Mouse (Mus musculus) midbrain, embryonic 16.5 days (tissue): ENCODE measurements around the gene Igf1r. TPM values are rescaled to one million over a fixed set of nuclear protein-coding genes. Genes with fewer than 3 reads are reported as not detected.

ENCODE experiments used
- ATAC-seq: fragments of 200-750 bp; cut with Nextera tagmentation; 2 replicates; pipeline ENCODE4 v1.8.0; 2017; ENCODE audit warnings: moderate TSS enrichment
- H3K27ac ChIP-seq: fragments of 300-500 bp; sonication (generic); 2 replicates; pipeline ENCODE4 v1.5.1; 2014; ENCODE audit warnings: mild to moderate bottlenecking, low read length, mixed read lengths
- H3K27me3 ChIP-seq: fragments of 300-500 bp; sonication (generic); 2 replicates; pipeline ENCODE4 v1.6.1; 2014; ENCODE audit warnings: low read depth, low read length, mixed read lengths; ENCODE audit not compliant: control insufficient read depth, insufficient read depth
- H3K36me3 ChIP-seq: fragments of 300-500 bp; sonication (generic); 2 replicates; pipeline ENCODE4 v1.6.1; 2014; ENCODE audit warnings: mild to moderate bottlenecking, low read length, moderate library complexity, mixed read lengths; ENCODE audit not compliant: control insufficient read depth, insufficient read depth
- H3K4me1 ChIP-seq: fragments of 300-500 bp; sonication (generic); 2 replicates; pipeline ENCODE4 v1.6.1; 2014; ENCODE audit warnings: mild to moderate bottlenecking, low read length, mixed read lengths; ENCODE audit not compliant: control insufficient read depth, insufficient read depth
- H3K4me2 ChIP-seq: fragments of 300-500 bp; sonication (generic); 2 replicates; pipeline ENCODE4 v1.6.1; 2014; ENCODE audit warnings: mild to moderate bottlenecking, low read length, mixed read lengths
- H3K4me3 ChIP-seq: fragments of 300-500 bp; sonication (generic); 2 replicates; pipeline ENCODE4 v1.5.1; 2014; ENCODE audit warnings: low read depth, mild to moderate bottlenecking, low read length, moderate library complexity, mixed read lengths
- H3K9ac ChIP-seq: fragments of 300-500 bp; sonication (generic); 2 replicates; pipeline ENCODE4 v1.6.1; 2014; ENCODE audit warnings: low read depth, low read length, mixed read lengths
- H3K9me3 ChIP-seq: fragments of 300-500 bp; sonication (generic); replicated peaks from 2 replicates; pipeline ENCODE4 v1.6.1; 2014; ENCODE audit warnings: mild to moderate bottlenecking, low read length, mixed read lengths; ENCODE audit not compliant: control insufficient read depth, poor library complexity, severe bottlenecking
- WGBS: fragments of 180-500 bp; shearing (Covaris S2); extraction: QIAGEN DNeasy Blood & Tissue Kit; methylation state at CpG from one replicate; pipeline ENCODE4 v1.1.7; 2014; 5-methylcytosine and 5-hydroxymethylcytosine counted together
- polyA plus RNA-seq: library from polyadenylated mRNA; unstranded; fragments of >200 nt; fragmentation: Nextera tagmentation; extraction: Ambion mirVana; gene quantifications from 2 replicates; pipeline ENCODE4 v1.2.1, GENCODE M21; 2015

Igf1r gene
- polyA plus RNA-seq, 1 experiment from 2014 or later, result 21.5 TPM

GRCm38 (mm10) chr7:67969076-67969475 is 16.4 kb downstream of the Igf1r start:
- Histone ChIP-seq H3K9me3 (no peaks in the 10 kb centered on the region), H3K27me3 (no peaks in the 10 kb centered on the region), H3K36me3 (no peaks in the 10 kb centered on the region), H3K4me2 (no peak overlapping the region), H3K4me1 (peaks cover 19% of the 10 kb centered on the region), H3K27ac (no peak overlapping the region), H3K4me3 (no peak overlapping the region), H3K9ac (no peak overlapping the region)
- 83% methylated on average over 9 of the region's 9 CpGs for WGBS
- no peak for ATAC-seq

- Histone ChIP-seq H3K27ac (no peak overlapping the region), H3K4me3 (no peak overlapping the region), H3K9ac (no peak overlapping the region), H3K4me2 (0 out of 2 replicates have a peak overlapping the region, but pooled peaks have one; percentile 3), H3K9me3 (no peaks in the 10 kb centered on the region), H3K36me3 (no peaks in the 10 kb centered on the region), H3K27me3 (no peaks in the 10 kb centered on the region), H3K4me1 (peaks cover 20% of the 10 kb centered on the region)
- 17% methylated on average over 15 of the region's 15 CpGs for WGBS
- ATAC-seq, result no peak
Observed at GRCm38 (mm10) chr7:67973180-67974014, 20.8 kb downstream of the Igf1r start.

GRCm38 (mm10) chr7:67981956-67982355 is 29.3 kb downstream of the Igf1r start:
- H3K27ac ChIP-seq, result no peak overlapping the region
- WGBS, result 65% methylated on average over 3 of the region's 3 CpGs
- no peaks in the 10 kb centered on the region for H3K27me3 ChIP-seq
- H3K4me1 ChIP-seq, result peaks cover 25% of the 10 kb centered on the region
- no peak for ATAC-seq
- no peaks in the 10 kb centered on the region for H3K36me3 ChIP-seq
- H3K9me3 ChIP-seq, result no peaks in the 10 kb centered on the region; the same call in 1 of the 2 replicates
- no peak overlapping the region for H3K4me3 ChIP-seq
- no peak overlapping the region for H3K4me2 ChIP-seq
- no peak overlapping the region for H3K9ac ChIP-seq

- H3K4me1 ChIP-seq, result peaks cover 24% of the 10 kb centered on the region
- H3K9ac ChIP-seq, result no peak overlapping the region
- 74% methylated on average over 8 of the region's 8 CpGs for WGBS
- no peaks in the 10 kb centered on the region; the same call in 1 of the 2 replicates for H3K9me3 ChIP-seq
- no peak overlapping the region for H3K4me3 ChIP-seq
- no peak overlapping the region for H3K27ac ChIP-seq
- no peak for ATAC-seq
- H3K4me2 ChIP-seq, result no peak overlapping the region
- no peaks in the 10 kb centered on the region for H3K36me3 ChIP-seq
- H3K27me3 ChIP-seq, result no peaks in the 10 kb centered on the region
Observed at GRCm38 (mm10) chr7:67982809-67983208, 30.2 kb downstream of the Igf1r start.

GRCm38 (mm10) chr7:67983451-67983850 is 30.8 kb downstream of the Igf1r start:
- no peaks in the 10 kb centered on the region; the same call in 1 of the 2 replicates for H3K9me3 ChIP-seq
- no peak overlapping the region for H3K27ac ChIP-seq
- H3K36me3 ChIP-seq, result no peaks in the 10 kb centered on the region
- peaks cover 24% of the 10 kb centered on the region for H3K4me1 ChIP-seq
- no peaks in the 10 kb centered on the region for H3K27me3 ChIP-seq
- H3K9ac ChIP-seq, result no peak overlapping the region
- WGBS, result 89% methylated on average over 7 of the region's 7 CpGs
- H3K4me2 ChIP-seq, result no peak overlapping the region
- no peak for ATAC-seq
- no peak overlapping the region for H3K4me3 ChIP-seq

GRCm38 (mm10) chr7:67985003-67985416 is 32.4 kb downstream of the Igf1r start:
- H3K4me2 ChIP-seq, result no peak overlapping the region
- no peak overlapping the region for H3K27ac ChIP-seq
- H3K4me3 ChIP-seq, result no peak overlapping the region
- no peaks in the 10 kb centered on the region; the same call in 1 of the 2 replicates for H3K9me3 ChIP-seq
- no peaks in the 10 kb centered on the region for H3K27me3 ChIP-seq
- H3K4me1 ChIP-seq, result peaks cover 18% of the 10 kb centered on the region; the same call in 1 of the 2 replicates
- no peaks in the 10 kb centered on the region for H3K36me3 ChIP-seq
- H3K9ac ChIP-seq, result no peak overlapping the region
- no peak for ATAC-seq
- 91% methylated on average over 5 of the region's 5 CpGs for WGBS

GRCm38 (mm10) chr7:67985511-67985910 is 32.9 kb downstream of the Igf1r start:
- Histone ChIP-seq H3K4me2 (no peak overlapping the region), H3K4me1 (peaks cover 18% of the 10 kb centered on the region; the same call in 1 of the 2 replicates), H3K27me3 (no peaks in the 10 kb centered on the region), H3K36me3 (no peaks in the 10 kb centered on the region), H3K9ac (no peak overlapping the region), H3K9me3 (no peaks in the 10 kb centered on the region; the same call in 1 of the 2 replicates), H3K4me3 (no peak overlapping the region), H3K27ac (no peak overlapping the region)
- WGBS, result 78% methylated on average over 5 of the region's 5 CpGs
- peak; percentile 27; the same call in 1 of the 2 replicates for ATAC-seq

- Histone ChIP-seq H3K4me1 (peaks cover 18% of the 10 kb centered on the region; the same call in 1 of the 2 replicates), H3K27me3 (no peaks in the 10 kb centered on the region), H3K4me2 (no peak overlapping the region), H3K36me3 (no peaks in the 10 kb centered on the region), H3K27ac (no peak overlapping the region), H3K4me3 (no peak overlapping the region), H3K9ac (no peak overlapping the region), H3K9me3 (no peaks in the 10 kb centered on the region; the same call in 1 of the 2 replicates)
- ATAC-seq, result 0 out of 2 replicates have a peak, but pooled peaks have one; percentile 37
- 57% methylated on average over 10 of the region's 10 CpGs for WGBS
Observed at GRCm38 (mm10) chr7:67986277-67986676, 33.6 kb downstream of the Igf1r start.

GRCm38 (mm10) chr7:67986816-67987215 is 34.2 kb downstream of the Igf1r start:
- Histone ChIP-seq H3K9ac (no peak overlapping the region), H3K4me2 (no peak overlapping the region), H3K27me3 (no peaks in the 10 kb centered on the region), H3K4me1 (peaks cover 14% of the 10 kb centered on the region; the same call in 1 of the 2 replicates), H3K27ac (no peak overlapping the region), H3K4me3 (no peak overlapping the region), H3K9me3 (no peaks in the 10 kb centered on the region; the same call in 1 of the 2 replicates), H3K36me3 (no peaks in the 10 kb centered on the region)
- 80% methylated on average over 11 of the region's 11 CpGs for WGBS
- no peak for ATAC-seq
